Mouse (Mus musculus): Measurements from ENCODE around the gene Gm21958. TPM values are rescaled to one million over a fixed set of nuclear protein-coding genes. Genes with fewer than 3 reads are reported as not detected.
"Not testable (repeated sequence)": the region's sequence is repeated elsewhere in the genome, so short reads cannot be mapped to it uniquely, and the experiment has no call there.

The Gm21958 gene
- polyA plus RNA-seq, 1 experiment from 2014 or later: 1.5 TPM

- Histone ChIP-seq H3K36me3 (peaks cover 80% of the 10 kb centered on the region), H3K9me3 (replicated peaks) (no peaks in the 10 kb centered on the region), H3K4me3 (replicated peaks) (no peak overlapping the region), H3K27me3 (no peaks in the 10 kb centered on the region), H3K9ac (no peak overlapping the region), H3K4me1 (no peaks in the 10 kb centered on the region), H3K4me2 (no peak overlapping the region), H3K27ac (no peak overlapping the region)
- no peak for ATAC-seq (replicated peaks; ENCODE audit: low FRiP score)
- 93% methylated on average over 6 of the region's 6 CpGs for WGBS
Observed at GRCm38 (mm10) chr3:54715461-54715860, 1.3 kb upstream of the Gm21958 start.

- ATAC-seq (replicated peaks; ENCODE audit: low FRiP score): no peak
- H3K9me3 ChIP-seq (replicated peaks): no peaks in the 10 kb centered on the region
- H3K27me3 ChIP-seq: no peaks in the 10 kb centered on the region
- no peak overlapping the region for H3K27ac ChIP-seq
- WGBS: 80% methylated on average over 9 of the region's 9 CpGs
- no peaks in the 10 kb centered on the region for H3K4me1 ChIP-seq
- peaks cover 90% of the 10 kb centered on the region for H3K36me3 ChIP-seq
- H3K4me2 ChIP-seq: no peak overlapping the region
- H3K9ac ChIP-seq: no peak overlapping the region
- no peak overlapping the region for H3K4me3 ChIP-seq (replicated peaks)
Observed at GRCm38 (mm10) chr3:54708972-54709371, 5.2 kb downstream of the Gm21958 start.

GRCm38 (mm10) chr3:54704106-54704505 is 10.0 kb downstream of the Gm21958 start:
- 95% methylated on average over 8 of the region's 8 CpGs for WGBS
- ATAC-seq (replicated peaks; ENCODE audit: low FRiP score); H3K4me2 ChIP-seq; H3K4me1 ChIP-seq; H3K9ac ChIP-seq; H3K9me3 ChIP-seq (replicated peaks); H3K27me3 ChIP-seq; H3K4me3 ChIP-seq (replicated peaks); H3K27ac ChIP-seq: not testable (repeated sequence)
- H3K36me3 ChIP-seq: peaks cover 92% of the 10 kb centered on the region

GRCm38 (mm10) chr3:54699759-54700301 is 14.3 kb downstream of the Gm21958 start:
- Histone ChIP-seq H3K9me3 (replicated peaks) (no peaks in the 10 kb centered on the region), H3K27ac (no peak overlapping the region), H3K9ac (no peak overlapping the region), H3K36me3 (peaks cover 89% of the 10 kb centered on the region), H3K4me1 (no peaks in the 10 kb centered on the region), H3K4me2 (no peak overlapping the region), H3K4me3 (replicated peaks) (no peak overlapping the region), H3K27me3 (no peaks in the 10 kb centered on the region)
- ATAC-seq (replicated peaks; ENCODE audit: low FRiP score): no peak
- 81% methylated on average over 5 of the region's 5 CpGs for WGBS

GRCm38 (mm10) chr3:54693056-54693415 is 21.1 kb downstream of the Gm21958 start:
- 0 out of 2 replicates have a peak, but pooled peaks have one; percentile 0 for ATAC-seq (replicated peaks; ENCODE audit: low FRiP score)
- H3K4me3 ChIP-seq (replicated peaks): peak overlapping the region; percentile 83
- peaks cover 6% of the 10 kb centered on the region; the same call in 1 of the 2 replicates for H3K4me1 ChIP-seq
- H3K9me3 ChIP-seq (replicated peaks): no peaks in the 10 kb centered on the region
- no peaks in the 10 kb centered on the region for H3K27me3 ChIP-seq
- H3K36me3 ChIP-seq: peaks cover 32% of the 10 kb centered on the region
- H3K4me2 ChIP-seq: peak overlapping the region; percentile 57
- under 1% methylated on average over 8 of the region's 8 CpGs for WGBS
- H3K27ac ChIP-seq: peak overlapping the region; percentile 95
- peak overlapping the region; percentile 74 for H3K9ac ChIP-seq

- Histone ChIP-seq H3K9ac (peak within 1 kb of the TSS; percentile 74), H3K4me3 (replicated peaks) (peak within 1 kb of the TSS; percentile 83), H3K27me3 (no peaks in the 10 kb centered on the region), H3K36me3 (peaks cover 26% of the 10 kb centered on the region), H3K9me3 (replicated peaks) (no peaks in the 10 kb centered on the region), H3K4me2 (peak within 1 kb of the TSS; percentile 80), H3K27ac (peak within 1 kb of the TSS; percentile 95), H3K4me1 (peaks cover 6% of the 10 kb centered on the region; the same call in 1 of the 2 replicates)
- peak; percentile 99 for ATAC-seq (replicated peaks; ENCODE audit: low FRiP score)
- WGBS: 1% methylated on average over 65 of the region's 65 CpGs
Observed at GRCm38 (mm10) chr3:54692202-54693055, 21.7 kb downstream of the Gm21958 start, which contains the start of gene Supt20. Gene Supt20 (plus strand): TSS chr3:54692807.

GRCm38 (mm10) chr3:54689091-54689490 is 25.1 kb downstream of the Gm21958 start:
- WGBS: 39% methylated on average over 2 of the region's 2 CpGs
- Histone ChIP-seq H3K27me3 (no peaks in the 10 kb centered on the region), H3K4me3 (replicated peaks) (no peak overlapping the region), H3K9me3 (replicated peaks) (no peaks in the 10 kb centered on the region), H3K9ac (no peak overlapping the region), H3K36me3 (no peaks in the 10 kb centered on the region), H3K4me2 (no peak overlapping the region), H3K4me1 (no peaks in the 10 kb centered on the region), H3K27ac (no peak overlapping the region)
- no peak for ATAC-seq (replicated peaks; ENCODE audit: low FRiP score)

- Histone ChIP-seq H3K9ac (no peak overlapping the region), H3K27ac (no peak overlapping the region), H3K4me3 (replicated peaks) (no peak overlapping the region), H3K9me3 (replicated peaks) (no peaks in the 10 kb centered on the region), H3K4me2 (no peak overlapping the region), H3K4me1 (no peaks in the 10 kb centered on the region), H3K27me3 (no peaks in the 10 kb centered on the region), H3K36me3 (no peaks in the 10 kb centered on the region)
- 60% methylated on average over 2 of the region's 2 CpGs for WGBS
- ATAC-seq (replicated peaks; ENCODE audit: low FRiP score): no peak
Observed at GRCm38 (mm10) chr3:54687245-54687644, 26.9 kb downstream of the Gm21958 start.

- Histone ChIP-seq H3K36me3 (no peaks in the 10 kb centered on the region), H3K4me2 (no peak overlapping the region), H3K4me1 (peaks cover 12% of the 10 kb centered on the region; the same call in 1 of the 2 replicates), H3K9me3 (replicated peaks) (no peaks in the 10 kb centered on the region), H3K4me3 (replicated peaks) (no peak overlapping the region), H3K27ac (no peak overlapping the region), H3K27me3 (no peaks in the 10 kb centered on the region), H3K9ac (no peak overlapping the region)
- 95% methylated on average over 3 of the region's 3 CpGs for WGBS
- no peak for ATAC-seq (replicated peaks; ENCODE audit: low FRiP score)
Observed at GRCm38 (mm10) chr3:54685202-54685601, 29.0 kb downstream of the Gm21958 start.

- Histone ChIP-seq H3K9me3 (replicated peaks) (no peaks in the 10 kb centered on the region), H3K27me3 (no peaks in the 10 kb centered on the region), H3K36me3 (no peaks in the 10 kb centered on the region), H3K4me2 (no peak overlapping the region), H3K4me1 (peaks cover 13% of the 10 kb centered on the region; the same call in 1 of the 2 replicates), H3K27ac (peak overlapping the region; percentile 41; the same call in 1 of the 2 replicates), H3K4me3 (replicated peaks) (no peak overlapping the region), H3K9ac (no peak overlapping the region)
- 0 out of 2 replicates have a peak, but pooled peaks have one; percentile 33 for ATAC-seq (replicated peaks; ENCODE audit: low FRiP score)
- 40% methylated on average over 6 of the region's 6 CpGs for WGBS
Observed at GRCm38 (mm10) chr3:54681310-54682204, 32.6 kb downstream of the Gm21958 start.

GRCm38 (mm10) chr3:54676818-54677217 is 37.3 kb downstream of the Gm21958 start:
- H3K36me3 ChIP-seq: no peaks in the 10 kb centered on the region
- H3K9me3 ChIP-seq (replicated peaks): no peaks in the 10 kb centered on the region
- no peak overlapping the region for H3K4me2 ChIP-seq
- 79% methylated on average over 2 of the region's 2 CpGs for WGBS
- H3K27me3 ChIP-seq: no peaks in the 10 kb centered on the region
- no peak overlapping the region for H3K27ac ChIP-seq
- no peak overlapping the region for H3K4me3 ChIP-seq (replicated peaks)
- no peak overlapping the region for H3K9ac ChIP-seq
- H3K4me1 ChIP-seq: peaks cover 13% of the 10 kb centered on the region; the same call in 1 of the 2 replicates
- no peak for ATAC-seq (replicated peaks; ENCODE audit: low FRiP score)
